Mouse (Mus musculus) heart, postnatal 0 days (tissue): ENCODE measurements around the gene Crisp1.

Experiments used
- CTCF ChIP-seq: IDR thresholded peaks from 2 replicates; pipeline ENCODE4 v1.5.1; 2016; ENCODE audit warnings: antibody characterized with exemption, control low read depth, low read depth
- EP300 ChIP-seq: IDR thresholded peaks from 2 replicates; pipeline ENCODE4 v1.6.1; 2016; ENCODE audit warnings: antibody characterized with exemption, low read depth

- TF ChIP-seq CTCF: no peak
- no peak for TF ChIP-seq EP300
Measured at GRCm38 (mm10) chr17:40319062-40319461, at the start of gene Crisp1.
